Mouse (Mus musculus): ENCODE measurements at regions not wholly inside any gene's neighbourhood (a gene's known extent, or its start where the extent isn't known, plus 50 kb on each side); places are given as distances from the start of the nearest gene placed in this dataset.
A peak's percentile ranks its signal among the peaks of the same experiment; 100 is the strongest.

DNA sequence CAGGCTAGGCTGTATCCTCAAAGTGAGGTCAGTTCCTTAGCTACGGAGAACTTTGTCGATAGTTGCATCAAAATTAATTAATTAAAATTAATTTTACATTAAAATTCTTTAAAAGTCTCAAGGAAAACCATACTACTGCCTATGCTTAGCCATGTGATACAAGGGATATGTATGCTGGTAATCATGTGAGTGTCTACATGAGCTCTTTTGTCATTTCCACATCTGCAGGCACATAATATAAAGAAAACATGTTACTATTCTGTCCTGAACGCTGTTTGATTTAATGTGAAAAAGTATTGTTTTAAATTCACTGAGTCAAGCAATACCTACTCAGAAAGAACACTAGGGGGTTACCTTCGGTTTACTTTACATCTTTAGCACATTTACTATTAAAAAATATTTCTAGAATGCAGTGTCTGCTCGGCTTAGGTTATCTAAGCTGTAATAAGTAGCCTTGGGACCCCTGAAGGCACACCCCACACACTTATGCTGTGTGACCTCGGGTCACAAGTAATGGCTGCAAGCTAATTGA lies 273.2 kb downstream of the Gm11146 start:
- no peaks in the 10 kb centered on the region for H3K27me3 ChIP-seq (ENCODE audit: control insufficient read depth, insufficient read depth, low read length)
- DNase-seq (ENCODE audit: low spot score) (no peak), ATAC-seq (ENCODE audit: low FRiP score) (peak; percentile 71; the same call in 1 of the 2 replicates)
- peaks cover 24% of the 10 kb centered on the region for H3K4me1 ChIP-seq (replicated peaks; ENCODE audit: control insufficient read depth, insufficient read depth, low read length)
- no peaks in the 10 kb centered on the region for H3K9me3 ChIP-seq (ENCODE audit: control insufficient read depth, low read length)
- H3K27ac ChIP-seq, result peak overlapping the region; percentile 86
- peak overlapping the region; percentile 53 for H3K4me2 ChIP-seq (replicated peaks)
- H3K4me3 ChIP-seq (replicated peaks; ENCODE audit: low read length), result peak overlapping the region; percentile 36
- no peaks in the 10 kb centered on the region for H3K36me3 ChIP-seq (replicated peaks; ENCODE audit: control insufficient read depth, insufficient read depth)
- WGBS, result 21% methylated on average over 6 of the region's 6 CpGs
- H3K9ac ChIP-seq, result peak overlapping the region; percentile 63

DNA sequence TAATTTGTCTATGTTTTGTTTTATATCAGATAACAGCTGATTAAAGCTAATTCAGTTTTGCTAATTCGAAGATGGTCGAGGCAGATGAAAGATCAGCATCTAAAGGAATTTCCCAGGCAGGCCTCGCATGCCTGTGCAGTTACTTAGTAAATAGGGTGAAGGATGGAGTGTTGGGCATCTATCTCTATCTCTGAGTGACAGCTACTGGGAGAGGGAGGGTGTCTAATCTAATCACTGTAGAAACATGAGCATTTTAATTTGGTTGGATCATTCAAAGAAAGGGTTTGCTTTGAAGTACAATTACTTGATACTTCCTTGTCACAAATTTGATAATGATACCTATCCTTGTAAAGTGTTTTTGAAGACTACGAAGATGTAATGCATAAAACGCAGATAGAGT lies 273.8 kb downstream of the Gm11146 start:
- Histone ChIP-seq H3K36me3 (replicated peaks; ENCODE audit: control insufficient read depth, insufficient read depth) (no peaks in the 10 kb centered on the region), H3K4me2 (replicated peaks) (peak overlapping the region; percentile 53), H3K4me3 (replicated peaks; ENCODE audit: low read length) (no peak overlapping the region), H3K27ac (no peak overlapping the region), H3K27me3 (ENCODE audit: control insufficient read depth, insufficient read depth, low read length) (no peaks in the 10 kb centered on the region), H3K9ac (no peak overlapping the region), H3K9me3 (ENCODE audit: control insufficient read depth, low read length) (no peaks in the 10 kb centered on the region), H3K4me1 (replicated peaks; ENCODE audit: control insufficient read depth, insufficient read depth, low read length) (peaks cover 24% of the 10 kb centered on the region)
- no peak for DNase-seq (ENCODE audit: low spot score)
- no peak for ATAC-seq (ENCODE audit: low FRiP score)
- 46% methylated on average over 5 of the region's 5 CpGs for WGBS

DNA sequence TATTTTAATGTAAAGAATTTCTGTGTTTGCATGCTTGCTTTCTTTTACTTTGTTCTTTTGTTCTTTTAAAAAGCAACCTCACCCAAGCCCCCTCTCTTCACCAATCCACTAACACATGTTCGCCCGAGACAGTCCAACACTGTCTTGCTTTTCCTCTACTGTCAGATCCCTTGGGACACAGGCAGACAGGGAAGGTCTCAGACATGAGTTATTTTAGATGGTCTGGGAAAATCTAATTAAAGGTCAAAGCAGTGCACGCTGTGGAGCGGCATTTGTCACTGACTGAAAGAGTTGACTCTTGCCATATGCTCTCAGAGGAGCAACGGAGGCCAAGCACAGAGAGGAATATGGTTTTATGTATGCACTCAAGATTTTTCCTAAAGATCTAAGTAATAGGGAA lies 279.6 kb downstream of the Gm11146 start:
- no peak for DNase-seq (ENCODE audit: low spot score)
- H3K9ac ChIP-seq, result no peak overlapping the region
- H3K4me2 ChIP-seq (replicated peaks), result no peak overlapping the region
- H3K9me3 ChIP-seq (ENCODE audit: control insufficient read depth, low read length), result no peaks in the 10 kb centered on the region
- no peak overlapping the region for H3K27ac ChIP-seq
- WGBS, result 13% methylated on average over 5 of the region's 5 CpGs
- H3K4me3 ChIP-seq (replicated peaks; ENCODE audit: low read length), result no peak overlapping the region
- no peaks in the 10 kb centered on the region for H3K36me3 ChIP-seq (replicated peaks; ENCODE audit: control insufficient read depth, insufficient read depth)
- no peaks in the 10 kb centered on the region for H3K27me3 ChIP-seq (ENCODE audit: control insufficient read depth, insufficient read depth, low read length)
- H3K4me1 ChIP-seq (replicated peaks; ENCODE audit: control insufficient read depth, insufficient read depth, low read length), result peaks cover 6% of the 10 kb centered on the region; the same call in 1 of the 2 replicates
- ATAC-seq (ENCODE audit: low FRiP score), result 0 out of 2 replicates have a peak, but pooled peaks have one; percentile 34

DNA sequence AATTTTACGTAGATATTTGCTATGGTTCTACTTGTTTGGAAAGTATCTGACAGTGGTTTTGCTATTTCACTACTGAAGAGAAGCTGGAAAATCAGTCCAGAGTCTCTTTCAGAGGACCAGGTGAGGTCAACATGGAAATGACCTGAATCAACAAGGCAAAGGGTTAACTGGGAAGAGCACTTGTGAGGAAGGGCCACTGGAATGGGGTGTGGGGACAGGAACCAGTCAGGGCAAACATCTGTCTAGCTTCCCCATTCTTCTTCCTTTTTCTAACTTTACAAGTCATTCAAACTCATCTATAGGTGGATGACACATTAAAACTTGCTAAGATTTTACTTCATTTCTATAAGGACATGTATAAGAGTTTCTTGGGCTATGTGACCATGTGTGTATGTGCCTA lies 283.7 kb downstream of the Gm11146 start:
- peaks cover 6% of the 10 kb centered on the region; the same call in 1 of the 2 replicates for H3K4me1 ChIP-seq (replicated peaks; ENCODE audit: control insufficient read depth, insufficient read depth, low read length)
- no peaks in the 10 kb centered on the region for H3K9me3 ChIP-seq (ENCODE audit: control insufficient read depth, low read length)
- H3K4me3 ChIP-seq (replicated peaks; ENCODE audit: low read length), result no peak overlapping the region
- H3K36me3 ChIP-seq (replicated peaks; ENCODE audit: control insufficient read depth, insufficient read depth), result no peaks in the 10 kb centered on the region
- WGBS, result 100% methylated on average over 1 of the region's 1 CpGs
- H3K27me3 ChIP-seq (ENCODE audit: control insufficient read depth, insufficient read depth, low read length), result no peaks in the 10 kb centered on the region
- H3K27ac ChIP-seq, result no peak overlapping the region
- H3K9ac ChIP-seq, result no peak overlapping the region
- ATAC-seq (ENCODE audit: low FRiP score) (no peak), DNase-seq (ENCODE audit: low spot score) (no peak)
- no peak overlapping the region for H3K4me2 ChIP-seq (replicated peaks)

DNA sequence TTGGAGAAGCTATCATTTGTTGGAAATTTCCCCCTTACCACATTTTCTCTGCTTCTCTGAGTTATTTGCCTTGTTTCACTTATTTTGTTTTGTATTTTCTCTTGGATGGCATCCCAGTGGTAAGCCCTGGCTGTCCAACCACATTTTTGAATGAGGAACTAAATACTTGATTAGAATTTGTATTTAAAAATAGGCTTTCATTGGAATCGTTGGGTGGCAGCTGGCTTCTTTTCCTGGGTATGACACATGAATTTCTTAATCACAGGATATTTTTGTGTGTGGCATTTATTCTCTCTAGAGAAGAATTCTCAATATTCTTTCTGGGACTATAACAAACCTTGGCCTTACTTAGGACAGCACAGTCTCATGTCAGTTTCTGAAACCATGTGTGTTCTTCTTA lies 286.5 kb downstream of the Gm11146 start:
- H3K9ac ChIP-seq, result no peak overlapping the region
- DNase-seq (ENCODE audit: low spot score), result no peak
- no peak overlapping the region for H3K4me3 ChIP-seq (replicated peaks; ENCODE audit: low read length)
- no peaks in the 10 kb centered on the region for H3K27me3 ChIP-seq (ENCODE audit: control insufficient read depth, insufficient read depth, low read length)
- H3K9me3 ChIP-seq (ENCODE audit: control insufficient read depth, low read length), result no peaks in the 10 kb centered on the region
- peaks cover 9% of the 10 kb centered on the region for H3K36me3 ChIP-seq (replicated peaks; ENCODE audit: control insufficient read depth, insufficient read depth)
- 61% methylated on average over 1 of the region's 1 CpGs for WGBS
- H3K27ac ChIP-seq, result no peak overlapping the region
- no peak overlapping the region for H3K4me2 ChIP-seq (replicated peaks)
- ATAC-seq (ENCODE audit: low FRiP score), result no peak
- no peaks in the 10 kb centered on the region for H3K4me1 ChIP-seq (replicated peaks; ENCODE audit: control insufficient read depth, insufficient read depth, low read length)

DNA sequence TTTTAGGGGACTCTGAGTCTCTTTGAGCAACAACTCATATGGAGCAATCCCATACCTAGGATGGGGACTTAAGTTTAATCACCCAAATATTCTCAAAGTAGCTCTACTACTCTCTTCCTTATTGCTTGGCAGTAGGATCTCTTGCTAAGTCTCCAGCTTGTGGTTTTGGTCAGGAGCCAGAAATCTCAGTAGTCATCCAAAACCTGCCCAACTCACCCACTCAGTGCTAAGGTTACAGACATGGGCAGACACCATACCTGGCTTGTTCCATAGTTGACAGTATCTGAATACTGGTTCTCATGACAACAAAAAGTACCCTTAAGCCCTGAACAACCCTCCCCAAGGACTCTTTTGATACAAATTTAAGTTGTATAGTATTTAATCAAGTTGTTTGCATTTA lies 288.7 kb downstream of the Gm11146 start:
- Histone ChIP-seq H3K4me3 (replicated peaks; ENCODE audit: low read length) (no peak overlapping the region), H3K4me2 (replicated peaks) (no peak overlapping the region), H3K9me3 (ENCODE audit: control insufficient read depth, low read length) (no peaks in the 10 kb centered on the region), H3K4me1 (replicated peaks; ENCODE audit: control insufficient read depth, insufficient read depth, low read length) (no peaks in the 10 kb centered on the region), H3K36me3 (replicated peaks; ENCODE audit: control insufficient read depth, insufficient read depth) (peaks cover 9% of the 10 kb centered on the region), H3K27me3 (ENCODE audit: control insufficient read depth, insufficient read depth, low read length) (no peaks in the 10 kb centered on the region), H3K9ac (no peak overlapping the region), H3K27ac (no peak overlapping the region)
- DNase-seq (ENCODE audit: low spot score) (no peak), ATAC-seq (ENCODE audit: low FRiP score) (no peak)

DNA sequence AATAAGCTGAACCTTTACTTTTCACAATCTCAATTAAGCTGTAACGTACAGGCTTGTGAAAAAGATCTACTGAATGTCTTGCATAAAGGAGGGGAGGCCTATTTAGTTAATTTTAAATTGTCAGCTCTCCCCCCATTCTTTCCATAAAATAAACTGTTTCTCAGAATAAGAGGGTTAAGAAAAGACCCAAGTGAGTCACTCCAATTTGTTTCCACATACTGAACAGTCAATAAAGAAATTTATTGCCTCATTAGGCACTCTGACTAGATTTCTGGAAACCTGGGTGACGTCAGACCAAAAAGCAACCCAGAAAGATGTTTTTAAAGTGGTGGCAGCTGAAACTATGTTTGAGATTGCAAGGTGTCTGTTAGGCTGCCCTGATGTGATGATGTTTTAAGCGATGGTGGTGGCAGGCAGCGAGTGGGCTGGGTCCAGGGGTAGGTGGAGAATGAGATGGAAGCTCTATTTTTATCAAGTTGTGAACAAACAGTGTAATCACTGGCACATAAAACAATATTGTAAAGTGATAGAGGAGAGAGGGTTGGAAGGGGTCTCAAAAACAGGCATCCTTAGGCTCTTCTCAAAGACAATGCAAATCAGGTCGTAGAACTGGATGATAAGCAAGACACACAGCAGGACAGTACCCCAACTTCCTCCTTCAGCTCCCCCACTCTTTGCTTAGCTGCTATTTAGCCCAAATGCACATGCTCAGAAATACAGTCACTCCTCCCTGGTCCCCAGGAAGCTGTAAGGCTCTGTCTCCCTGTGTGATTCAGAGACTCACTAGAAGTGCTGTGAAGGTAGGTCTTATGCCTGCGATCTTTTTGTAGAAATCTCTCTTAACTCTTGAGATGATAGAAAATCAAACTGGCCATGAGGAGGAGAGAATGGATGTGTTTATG lies 288.0 kb downstream of the Usp25 start:
- Histone ChIP-seq H3K27me3 (ENCODE audit: control insufficient read depth, insufficient read depth, low read length) (no peaks in the 10 kb centered on the region), H3K9ac (no peak overlapping the region), H3K36me3 (replicated peaks; ENCODE audit: control insufficient read depth, insufficient read depth) (no peaks in the 10 kb centered on the region; the same call in 1 of the 2 replicates), H3K9me3 (ENCODE audit: control insufficient read depth, low read length) (no peaks in the 10 kb centered on the region), H3K4me3 (replicated peaks; ENCODE audit: low read length) (no peak overlapping the region), H3K4me1 (replicated peaks; ENCODE audit: control insufficient read depth, insufficient read depth, low read length) (no peaks in the 10 kb centered on the region), H3K27ac (no peak overlapping the region), H3K4me2 (replicated peaks) (no peak overlapping the region)
- no peak for DNase-seq (ENCODE audit: low spot score)
- no peak for ATAC-seq (ENCODE audit: low FRiP score)
- 60% methylated on average over 6 of the region's 6 CpGs for WGBS

DNA sequence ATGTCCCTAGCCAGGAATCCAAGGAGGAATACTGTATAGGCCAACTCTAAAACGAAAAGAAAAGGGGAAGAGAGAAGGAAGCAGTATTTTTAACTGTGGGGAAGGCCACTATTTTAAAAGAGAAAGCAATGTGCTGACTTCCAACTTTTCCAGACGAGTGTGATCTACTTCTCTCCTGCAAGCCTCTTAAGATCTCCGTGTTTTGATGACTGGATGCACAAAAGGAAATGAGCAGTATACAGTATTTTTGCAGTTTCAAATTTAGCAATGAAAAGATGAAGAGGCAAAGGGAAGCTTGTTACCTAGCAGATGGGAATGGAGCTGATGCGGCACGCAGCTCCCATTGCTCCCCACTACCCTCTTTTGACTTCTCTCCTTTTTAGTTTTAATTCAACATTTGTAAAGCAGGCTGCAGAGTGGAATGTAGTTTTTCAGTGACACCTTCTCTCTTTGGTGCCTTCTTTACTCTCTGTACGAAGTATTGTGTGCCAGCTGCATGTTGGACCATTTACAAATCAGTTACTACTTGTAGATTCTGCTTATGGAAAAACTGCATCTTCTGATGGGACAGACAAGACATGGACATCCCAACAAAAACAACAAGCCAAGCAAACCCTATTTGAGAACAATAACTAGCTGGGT lies 287.2 kb downstream of the Usp25 start:
- Histone ChIP-seq H3K9ac (no peak overlapping the region), H3K27ac (no peak overlapping the region), H3K9me3 (ENCODE audit: control insufficient read depth, low read length) (no peaks in the 10 kb centered on the region), H3K4me3 (replicated peaks; ENCODE audit: low read length) (no peak overlapping the region), H3K4me1 (replicated peaks; ENCODE audit: control insufficient read depth, insufficient read depth, low read length) (no peaks in the 10 kb centered on the region), H3K27me3 (ENCODE audit: control insufficient read depth, insufficient read depth, low read length) (no peaks in the 10 kb centered on the region), H3K36me3 (replicated peaks; ENCODE audit: control insufficient read depth, insufficient read depth) (no peaks in the 10 kb centered on the region; the same call in 1 of the 2 replicates), H3K4me2 (replicated peaks) (no peak overlapping the region)
- DNase-seq (ENCODE audit: low spot score) (no peak), ATAC-seq (ENCODE audit: low FRiP score) (no peak)
- 60% methylated on average over 6 of the region's 6 CpGs for WGBS

DNA sequence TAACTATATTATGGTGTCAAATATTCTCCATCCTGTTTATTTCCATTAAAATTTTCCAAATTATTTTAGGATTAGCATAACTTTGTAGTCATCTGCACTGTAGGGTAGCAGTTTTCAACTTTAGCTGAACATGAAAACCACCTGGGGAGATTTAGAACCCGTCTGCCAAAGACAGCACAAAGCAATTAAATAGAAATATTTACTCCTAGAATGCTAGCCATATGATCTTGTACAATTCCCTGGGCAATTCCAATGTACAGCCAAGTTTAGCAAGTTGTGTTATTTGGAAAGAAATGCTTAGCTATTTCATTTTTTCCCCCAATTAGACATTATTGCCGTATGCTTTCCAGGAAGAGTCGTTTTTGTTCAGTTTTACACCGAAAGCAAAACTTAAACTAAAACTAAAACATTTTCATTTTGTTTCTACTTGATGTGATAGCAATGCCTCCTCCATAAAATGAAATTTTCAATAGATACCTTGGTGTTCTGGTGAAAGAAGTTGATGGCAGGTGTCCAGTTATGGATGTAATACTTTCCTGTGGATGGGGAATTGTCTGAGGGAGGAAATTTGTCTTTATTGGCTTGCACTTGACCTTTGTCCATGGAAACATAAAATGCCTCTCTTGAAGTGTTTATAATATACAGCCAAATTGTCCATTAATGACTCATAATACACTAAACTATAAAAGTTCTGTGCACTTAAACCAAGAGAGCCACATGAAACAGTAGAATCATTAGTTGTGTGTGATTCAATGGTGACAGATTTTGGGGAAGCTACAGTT lies 282.3 kb downstream of the Usp25 start:
- Histone ChIP-seq H3K9ac (no peak overlapping the region), H3K9me3 (ENCODE audit: control insufficient read depth, low read length) (no peaks in the 10 kb centered on the region), H3K27me3 (ENCODE audit: control insufficient read depth, insufficient read depth, low read length) (no peaks in the 10 kb centered on the region), H3K36me3 (replicated peaks; ENCODE audit: control insufficient read depth, insufficient read depth) (no peaks in the 10 kb centered on the region; the same call in 1 of the 2 replicates), H3K4me2 (replicated peaks) (no peak overlapping the region), H3K27ac (no peak overlapping the region), H3K4me1 (replicated peaks; ENCODE audit: control insufficient read depth, insufficient read depth, low read length) (no peaks in the 10 kb centered on the region; the same call in 1 of the 2 replicates), H3K4me3 (replicated peaks; ENCODE audit: low read length) (no peak overlapping the region)
- DNase-seq (ENCODE audit: low spot score) (no peak), ATAC-seq (ENCODE audit: low FRiP score) (no peak)
- WGBS, result 76% methylated on average over 4 of the region's 4 CpGs
